Mouse (Mus musculus) kidney, adult 8-10 months (tissue): ENCODE measurements around the gene Nckipsd.

Experiments
- DNase-seq, 2 experiments: peaks; one replicate each; pipeline ENCODE4 v3.0.0; 2022

The Nckipsd gene

GRCm38 (mm10) chr9:108808163-108808665, at the start of gene Nckipsd:
TSS of gene Nckipsd (plus strand) at chr9:108808368.
- peak; percentile 88 to 93 for DNase-seq

- DNase-seq: no peak
Observed at GRCm38 (mm10) chr9:108759121-108759520, 49.0 kb upstream of the Nckipsd start.

GRCm38 (mm10) chr9:108759805-108760204, 48.4 kb upstream of the Nckipsd start:
- peak in 1 of 2 experiments; percentile 78 for DNase-seq

- no peak for DNase-seq
Observed at GRCm38 (mm10) chr9:108761561-108761960, 46.6 kb upstream of the Nckipsd start.

GRCm38 (mm10) chr9:108764971-108765370, 43.2 kb upstream of the Nckipsd start:
- DNase-seq: no peak

- DNase-seq: no peak
Observed at GRCm38 (mm10) chr9:108776614-108777013, 31.6 kb upstream of the Nckipsd start.

GRCm38 (mm10) chr9:108777276-108777675, 30.9 kb upstream of the Nckipsd start:
- no peak for DNase-seq

- peak; percentile 59 to 64 for DNase-seq
Observed at GRCm38 (mm10) chr9:108780959-108781358, 27.2 kb upstream of the Nckipsd start.

GRCm38 (mm10) chr9:108781891-108782290, 26.3 kb upstream of the Nckipsd start:
- no peak for DNase-seq

GRCm38 (mm10) chr9:108782836-108783547, 25.2 kb upstream of the Nckipsd start:
- no peak for DNase-seq

GRCm38 (mm10) chr9:108783548-108784463, 24.4 kb upstream of the Nckipsd start, which contains the start of gene Ip6k2:
TSS of gene Ip6k2 (plus strand) at chr9:108783796.
- DNase-seq: peak; percentile 97

GRCm38 (mm10) chr9:108785416-108785815, 22.8 kb upstream of the Nckipsd start:
- no peak for DNase-seq

GRCm38 (mm10) chr9:108786494-108786893, 21.7 kb upstream of the Nckipsd start:
- DNase-seq: no peak

GRCm38 (mm10) chr9:108787080-108787479, 21.1 kb upstream of the Nckipsd start:
- DNase-seq: no peak

- DNase-seq: no peak
Observed at GRCm38 (mm10) chr9:108788713-108789112, 19.5 kb upstream of the Nckipsd start.

GRCm38 (mm10) chr9:108792307-108792706, 15.9 kb upstream of the Nckipsd start:
- DNase-seq: no peak

- DNase-seq: no peak
Observed at GRCm38 (mm10) chr9:108792730-108793129, 15.4 kb upstream of the Nckipsd start.

GRCm38 (mm10) chr9:108795281-108795680, 12.9 kb upstream of the Nckipsd start:
- DNase-seq: peak in 1 of 2 experiments; percentile 61

- peak; percentile 79 to 81 for DNase-seq
Observed at GRCm38 (mm10) chr9:108795762-108796161, 12.4 kb upstream of the Nckipsd start.

- no peak for DNase-seq
Observed at GRCm38 (mm10) chr9:108796351-108796981, 11.7 kb upstream of the Nckipsd start.

GRCm38 (mm10) chr9:108797477-108797876, 10.7 kb upstream of the Nckipsd start:
- DNase-seq: no peak

GRCm38 (mm10) chr9:108798508-108799075, 9.6 kb upstream of the Nckipsd start:
- no peak for DNase-seq

GRCm38 (mm10) chr9:108799564-108799963, 8.6 kb upstream of the Nckipsd start:
- DNase-seq: no peak
